ENCODE assay signal across 9 mouse cellular contexts in the genomic region with DNA sequence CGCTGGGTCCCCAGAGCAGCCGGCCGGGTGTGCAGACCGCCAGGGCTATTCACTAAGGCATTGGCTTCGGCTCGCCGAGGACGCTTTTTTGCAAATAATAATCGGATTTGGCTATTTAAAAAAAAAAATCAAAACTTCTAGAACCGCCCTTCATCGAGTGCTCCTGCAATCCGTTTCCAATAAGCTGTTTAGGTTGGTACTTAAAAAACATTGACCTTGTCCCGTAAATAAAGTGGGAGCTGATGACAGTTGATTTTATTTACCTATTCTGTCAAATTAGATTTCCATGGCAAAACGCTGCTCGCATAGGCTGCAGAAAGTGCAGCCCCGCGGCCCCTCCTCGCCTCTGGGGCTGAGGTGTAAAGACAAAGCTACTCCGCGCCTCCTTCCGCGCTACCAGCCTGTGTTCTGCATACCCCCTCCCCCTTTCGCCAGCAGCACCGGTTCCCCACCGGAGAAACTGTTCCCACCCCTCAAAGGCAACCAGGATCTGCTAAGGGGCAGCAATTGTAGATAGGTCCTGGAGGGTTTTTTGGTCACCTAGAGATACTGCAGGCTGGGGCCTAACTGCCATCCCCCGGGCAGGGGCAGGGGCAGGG.
DNase-seq lines count a peak whose midpoint lies in the region; ATAC-seq lines count a peak whose summit lies in the region.
"Had no signal": no experiment of that assay in that cellular context is flagged by ENCODE, and none has a peak within 500 bp of the region (broad histone marks: within the 10 kb centered on the region; RNA-seq: fewer than 3 reads in every experiment).

No protein-coding gene starts in this region.

- peaks cover 93% of the 10 kb centered on the region for H3K27me3 ChIP-seq in kidney, embryonic 15.5 days
- peaks cover 78% of the 10 kb centered on the region for H3K27me3 ChIP-seq in embryonic facial prominence, embryonic 15.5 days
- peaks cover 100% of the 10 kb centered on the region for H3K27me3 ChIP-seq in limb, embryonic 10.5 days (ENCODE audit: low read depth, poor library complexity, severe bottlenecking)
- H3K27me3 ChIP-seq in neural tube, embryonic 13.5 days: peaks cover 99% of the 10 kb centered on the region

- no peaks in the 10 kb centered on the region for H3K9me3 ChIP-seq in kidney, embryonic 15.5 days (replicated peaks)
- no peaks in the 10 kb centered on the region for H3K9me3 ChIP-seq in embryonic facial prominence, embryonic 15.5 days (replicated peaks)
- H3K9me3 ChIP-seq in limb, embryonic 10.5 days (replicated peaks): no peaks in the 10 kb centered on the region
- no peaks in the 10 kb centered on the region for H3K9me3 ChIP-seq in neural tube, embryonic 13.5 days
- H3K9me3 ChIP-seq: G1E had no signal

- no peak for ATAC-seq in kidney, embryonic 15.5 days (replicated peaks; ENCODE audit: low FRiP score)
- ATAC-seq in embryonic facial prominence, embryonic 15.5 days (ENCODE audit: insufficient number of reproducible peaks, low FRiP score, low TSS enrichment, low read depth): no peak
- no peak for ATAC-seq in neural tube, embryonic 13.5 days (ENCODE audit: low read depth)

- WGBS in kidney, embryonic 15.5 days: 2% methylated on average over 26 of the region's 26 CpGs
- WGBS in embryonic facial prominence, embryonic 15.5 days: 2% methylated on average over 26 of the region's 26 CpGs
- WGBS in limb, embryonic 10.5 days: 2% methylated on average over 26 of the region's 26 CpGs
- under 1% methylated on average over 26 of the region's 26 CpGs for WGBS in neural tube, embryonic 13.5 days

- H3K9ac ChIP-seq in kidney, embryonic 15.5 days: no peak overlapping the region
- no peak overlapping the region for H3K9ac ChIP-seq in embryonic facial prominence, embryonic 15.5 days
- no peak overlapping the region for H3K9ac ChIP-seq in neural tube, embryonic 13.5 days

- no peaks in the 10 kb centered on the region for H3K36me3 ChIP-seq in kidney, embryonic 15.5 days
- no peaks in the 10 kb centered on the region for H3K36me3 ChIP-seq in embryonic facial prominence, embryonic 15.5 days
- no peaks in the 10 kb centered on the region for H3K36me3 ChIP-seq in limb, embryonic 10.5 days
- H3K36me3 ChIP-seq in neural tube, embryonic 13.5 days: no peaks in the 10 kb centered on the region
- H3K36me3 ChIP-seq: G1E had no signal

- peaks cover 20% of the 10 kb centered on the region for H3K4me1 ChIP-seq in kidney, embryonic 15.5 days
- peaks cover 15% of the 10 kb centered on the region for H3K4me1 ChIP-seq in embryonic facial prominence, embryonic 15.5 days
- H3K4me1 ChIP-seq in limb, embryonic 10.5 days: peaks cover 41% of the 10 kb centered on the region
- H3K4me1 ChIP-seq in neural tube, embryonic 13.5 days (replicated peaks): peaks cover 31% of the 10 kb centered on the region

- DNase-seq in kidney, adult 9 months: no peak
- peak; percentile 66 for DNase-seq in limb, embryonic 10.5 days (ENCODE audit: low spot score)
- DNase-seq in cerebellum, adult 11-12 months: no peak
- no peak for DNase-seq in natural killer cell, adult 2 months (ENCODE audit: low spot score in 2 of 2)
- no peak for DNase-seq in thymus, postnatal 10 days (ENCODE audit: low spot score in 2 of 2)

- H3K4me3 ChIP-seq in kidney, embryonic 15.5 days (replicated peaks): peak overlapping the region; percentile 34
- H3K4me3 ChIP-seq in embryonic facial prominence, embryonic 15.5 days (replicated peaks): peak overlapping the region; percentile 33
- H3K4me3 ChIP-seq in limb, embryonic 10.5 days: peak overlapping the region; percentile 44
- peak overlapping the region; percentile 17 for H3K4me3 ChIP-seq in neural tube, embryonic 13.5 days

- peak overlapping the region; percentile 58 for H3K4me2 ChIP-seq in kidney, embryonic 15.5 days
- H3K4me2 ChIP-seq in embryonic facial prominence, embryonic 15.5 days (replicated peaks): peak overlapping the region; percentile 51
- H3K4me2 ChIP-seq in neural tube, embryonic 13.5 days: peak overlapping the region; percentile 44

- no peak overlapping the region for H3K27ac ChIP-seq in kidney, embryonic 15.5 days
- no peak overlapping the region for H3K27ac ChIP-seq in embryonic facial prominence, embryonic 15.5 days (replicated peaks)
- peak overlapping the region; percentile 61 for H3K27ac ChIP-seq in limb, embryonic 10.5 days
- H3K27ac ChIP-seq in neural tube, embryonic 13.5 days (replicated peaks): peak overlapping the region; percentile 39; the same call in 1 of the 2 replicates

Comparison
In these comparisons a context has a peak if more than half of its experiments do, and no peak if none do; other contexts are left out.
1. H3K27ac ChIP-seq: peak in limb, embryonic 10.5 days (single experiment) and neural tube, embryonic 13.5 days (single experiment); none in kidney, embryonic 15.5 days (single experiment) and embryonic facial prominence, embryonic 15.5 days (single experiment).
2. Peak in every context shown above with its lines, with median percentiles within 50 percentile points of each other: H3K4me2 ChIP-seq and H3K4me3 ChIP-seq.